Mouse (Mus musculus) regulatory T cell (primary cell): ENCODE measurements around the gene Cd209b.

ENCODE experiments used
- in situ Hi-C: fragments of 300-600 bp; cut with MboI, MseI; formaldehyde crosslinking; loops from one replicate; pipeline ENCODE4 v1.15.1; 2025; ENCODE audit warnings: high pct_unique_total_duplicates

The Cd209b gene

GRCm38 (mm10) chr8:3926744-3927143 lies at the start of gene Cd209b:
Gene Cd209b (minus strand): TSS chr8:3926844.
- in situ Hi-C loops: no loop called here

DNA sequence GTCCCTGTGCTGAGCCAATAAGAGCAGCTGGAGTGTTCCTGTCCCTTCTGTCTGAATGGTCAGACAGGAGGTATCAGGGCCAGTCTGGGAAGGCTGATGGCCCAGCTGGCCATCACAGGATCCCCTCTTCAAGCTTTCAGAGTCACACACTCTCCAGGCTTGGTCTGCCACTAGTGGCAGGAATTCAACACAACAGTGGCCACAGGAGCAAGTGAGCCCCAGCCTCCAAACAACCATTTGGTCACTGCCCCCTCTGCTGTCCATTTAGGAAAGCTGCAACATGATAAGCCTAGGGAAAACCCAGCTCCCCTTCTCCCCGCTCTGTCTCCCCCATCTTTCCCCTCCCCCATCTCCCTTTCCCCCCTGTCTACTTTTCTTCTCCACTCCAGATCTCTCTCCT lies 29.4 kb upstream of the Cd209b start:
- in situ Hi-C loops: loop anchor here (25.0 kb wide), 1 partner anchor 406 kb away; no protein-coding TSS in a partner anchor

DNA sequence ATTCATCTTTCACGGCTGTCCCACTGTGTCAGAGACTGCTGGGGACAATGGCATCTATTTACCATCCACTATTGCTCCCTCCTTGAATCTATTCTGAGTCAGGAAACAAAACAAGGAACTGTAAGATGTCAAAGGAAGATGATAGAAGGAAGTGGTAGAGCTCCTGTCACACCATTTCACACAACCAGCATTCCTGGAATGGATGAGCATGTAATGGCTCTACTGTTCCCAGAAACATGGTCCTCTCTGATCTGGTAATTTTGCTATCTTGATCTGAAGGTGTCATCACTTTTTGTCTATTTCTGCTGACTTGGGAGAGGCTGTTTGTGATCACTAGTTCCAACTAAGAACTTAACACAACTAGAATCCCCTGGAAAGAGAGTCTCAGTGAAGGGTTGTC lies 28.0 kb upstream of the Cd209b start, which contains the start of gene Cd209c:
TSS of gene Cd209c (minus strand) at position 101 of the 400 bp plus-strand sequence.
- in situ Hi-C loops: loop anchor here (25.0 kb wide), 1 partner anchor 408 kb away; no protein-coding TSS in a partner anchor

DNA sequence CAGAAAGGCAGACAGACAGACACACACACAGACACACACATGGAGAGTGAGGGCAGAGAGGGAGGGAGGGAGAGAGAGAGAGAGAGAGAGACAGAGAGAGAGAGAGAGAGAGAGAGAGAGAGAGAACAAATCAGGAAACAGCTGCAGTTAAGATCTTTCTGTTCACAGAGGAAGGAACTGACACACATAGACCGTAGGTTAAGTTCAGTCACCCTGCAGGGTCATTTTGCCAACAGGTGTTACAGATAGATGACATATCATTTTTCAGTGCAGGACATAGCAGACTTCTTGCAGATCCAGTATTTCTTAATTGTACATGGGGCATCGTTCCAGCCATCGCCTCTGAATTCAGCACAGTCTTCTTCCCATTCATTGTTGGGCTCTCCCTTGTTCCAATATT lies 13.4 kb upstream of the Cd209b start:
- in situ Hi-C loops: no loop called here

- in situ Hi-C loops: no loop called here
These were observed 48.2 kb downstream of the Cd209b start, which contains the start of gene Cd209d for GRCm38 (mm10) chr8:3878455-3878854. Gene Cd209d (minus strand): TSS chr8:3878555.

DNA sequence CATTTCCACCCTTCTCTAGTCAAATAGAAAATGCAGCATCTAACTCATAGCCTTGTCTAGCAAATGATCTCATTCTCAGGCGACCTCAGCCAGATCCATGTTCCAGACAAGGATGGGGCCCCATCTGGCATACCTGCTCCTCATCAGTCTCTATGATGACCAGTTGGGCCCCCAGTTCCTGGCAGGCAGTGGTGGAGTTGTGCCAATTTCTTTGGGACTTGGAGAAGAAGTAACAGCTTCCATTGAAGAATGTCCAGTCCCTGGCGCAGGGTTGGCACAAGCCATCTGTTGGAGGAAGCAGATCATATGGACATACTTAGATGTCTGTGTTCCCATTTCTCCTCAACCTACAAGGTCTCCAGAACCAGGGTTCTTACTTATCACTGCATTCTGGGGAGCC lies 50.5 kb downstream of the Cd209b start:
- in situ Hi-C loops: no loop called here
